In genomic region chr2:148290326-148290725, GRCm38 (mm10) we compare ENCODE assay signal across 29 mouse cellular contexts.
A peak's percentile ranks its signal among the peaks of the same experiment; 100 is the strongest.
DNase-seq lines count a peak whose midpoint lies in the region; ATAC-seq and TF ChIP-seq lines count a peak whose summit lies in the region.
"Had no signal": no experiment of that assay in that cellular context is flagged by ENCODE, and none has a peak within 500 bp of the region (broad histone marks: within the 10 kb centered on the region; RNA-seq: fewer than 3 reads in every experiment).

No protein-coding gene starts in this region.

- no peaks in the 10 kb centered on the region for H3K9me3 ChIP-seq in embryonic facial prominence, embryonic 14.5 days (ENCODE audit: control insufficient read depth, low read length)
- H3K9me3 ChIP-seq in embryonic facial prominence, embryonic 10.5 days = no peaks in the 10 kb centered on the region
- no peaks in the 10 kb centered on the region for H3K9me3 ChIP-seq in heart, embryonic 10.5 days
- H3K9me3 ChIP-seq in kidney, postnatal 0 days (replicated peaks; ENCODE audit: low read length) = no peaks in the 10 kb centered on the region
- H3K9me3 ChIP-seq: embryonic facial prominence, embryonic 15.5 days; forebrain, embryonic 15.5 days; hindbrain, embryonic 10.5 days; intestine, embryonic 15.5 days; limb, embryonic 15.5 days; lung, embryonic 15.5 days; neural tube, embryonic 13.5 days had no signal

- H3K4me2 ChIP-seq in embryonic facial prominence, embryonic 14.5 days (ENCODE audit: low read depth, low read length) = no peak overlapping the region
- H3K4me2 ChIP-seq in kidney, postnatal 0 days (ENCODE audit: low read length) = no peak overlapping the region; the same call in 1 of the 2 replicates
- H3K4me2 ChIP-seq in myocyte (ENCODE audit: low read depth) = peak overlapping the region; percentile 57
- H3K4me2 ChIP-seq: embryonic facial prominence, embryonic 15.5 days; forebrain, embryonic 15.5 days; intestine, embryonic 15.5 days; limb, embryonic 15.5 days; lung, embryonic 15.5 days; neural tube, embryonic 13.5 days had no signal

- TF ChIP-seq POLR2A in myocyte (IDR thresholded peaks at IDR 0.05; ENCODE audit: insufficient read length, low read depth) = no peak

- no peak overlapping the region for H3K27ac ChIP-seq in embryonic facial prominence, embryonic 14.5 days (replicated peaks; ENCODE audit: low read depth, low read length)
- no peak overlapping the region for H3K27ac ChIP-seq in embryonic facial prominence, embryonic 10.5 days (replicated peaks)
- no peak overlapping the region for H3K27ac ChIP-seq in heart, embryonic 10.5 days
- H3K27ac ChIP-seq in kidney, postnatal 0 days = no peak overlapping the region
- H3K27ac ChIP-seq: embryonic facial prominence, embryonic 15.5 days; forebrain, embryonic 15.5 days; hindbrain, embryonic 10.5 days; intestine, embryonic 15.5 days; left cerebral cortex, adult 2 months; limb, embryonic 15.5 days; liver, embryonic 14.5 days; lung, embryonic 15.5 days; neural tube, embryonic 13.5 days had no signal

- no peak overlapping the region for H3K4me3 ChIP-seq in embryonic facial prominence, embryonic 14.5 days (ENCODE audit: low read depth, low read length)
- no peak overlapping the region for H3K4me3 ChIP-seq in embryonic facial prominence, embryonic 10.5 days
- H3K4me3 ChIP-seq in heart, embryonic 10.5 days = no peak overlapping the region
- no peak overlapping the region for H3K4me3 ChIP-seq in kidney, postnatal 0 days (replicated peaks; ENCODE audit: low read depth, low read length)
- H3K4me3 ChIP-seq in myocyte = no peak overlapping the region
- H3K4me3 ChIP-seq: embryonic facial prominence, embryonic 15.5 days; forebrain, embryonic 15.5 days; hindbrain, embryonic 10.5 days; intestine, embryonic 15.5 days; left cerebral cortex, adult 2 months; limb, embryonic 15.5 days; lung, embryonic 15.5 days; neural tube, embryonic 13.5 days had no signal

- H3K27me3 ChIP-seq in embryonic facial prominence, embryonic 14.5 days (replicated peaks; ENCODE audit: control insufficient read depth, insufficient read depth, low read length) = no peaks in the 10 kb centered on the region
- no peaks in the 10 kb centered on the region for H3K27me3 ChIP-seq in embryonic facial prominence, embryonic 10.5 days (replicated peaks; ENCODE audit: low read depth, poor library complexity, severe bottlenecking)
- H3K27me3 ChIP-seq in heart, embryonic 10.5 days (ENCODE audit: insufficient read depth, poor library complexity, severe bottlenecking) = no peaks in the 10 kb centered on the region
- H3K27me3 ChIP-seq in kidney, postnatal 0 days (ENCODE audit: insufficient read depth, low read length) = no peaks in the 10 kb centered on the region
- no peaks in the 10 kb centered on the region for H3K27me3 ChIP-seq in myocyte (ENCODE audit: control insufficient read depth, insufficient read depth, insufficient read length)
- H3K27me3 ChIP-seq: embryonic facial prominence, embryonic 15.5 days; forebrain, embryonic 15.5 days; intestine, embryonic 15.5 days; limb, embryonic 15.5 days; lung, embryonic 15.5 days; neural tube, embryonic 13.5 days had no signal

- 40% methylated on average over 3 of the region's 3 CpGs for WGBS in embryonic facial prominence, embryonic 14.5 days
- 62% methylated on average over 3 of the region's 3 CpGs for WGBS in embryonic facial prominence, embryonic 10.5 days
- WGBS in heart, embryonic 10.5 days = 61% methylated on average over 3 of the region's 3 CpGs
- WGBS in kidney, postnatal 0 days = 27% methylated on average over 3 of the region's 3 CpGs

- TF ChIP-seq CTCF in kidney, postnatal 0 days (IDR thresholded peaks at IDR 0.05; ENCODE audit: low read depth) = no peak

- H3K36me3 ChIP-seq in embryonic facial prominence, embryonic 14.5 days (ENCODE audit: control insufficient read depth, insufficient read depth, low read length) = no peaks in the 10 kb centered on the region
- no peaks in the 10 kb centered on the region for H3K36me3 ChIP-seq in embryonic facial prominence, embryonic 10.5 days (replicated peaks)
- H3K36me3 ChIP-seq in heart, embryonic 10.5 days = no peaks in the 10 kb centered on the region
- no peaks in the 10 kb centered on the region for H3K36me3 ChIP-seq in kidney, postnatal 0 days (ENCODE audit: insufficient read depth, low read length)
- no peaks in the 10 kb centered on the region for H3K36me3 ChIP-seq in myocyte (ENCODE audit: control insufficient read depth, insufficient read depth)
- H3K36me3 ChIP-seq: embryonic facial prominence, embryonic 15.5 days; forebrain, embryonic 15.5 days; hindbrain, embryonic 10.5 days; intestine, embryonic 15.5 days; limb, embryonic 15.5 days; lung, embryonic 15.5 days; neural tube, embryonic 13.5 days had no signal

- no peaks in the 10 kb centered on the region for H3K4me1 ChIP-seq in embryonic facial prominence, embryonic 14.5 days (ENCODE audit: control insufficient read depth, insufficient read depth, low read length)
- no peaks in the 10 kb centered on the region for H3K4me1 ChIP-seq in embryonic facial prominence, embryonic 10.5 days
- H3K4me1 ChIP-seq in heart, embryonic 10.5 days = no peaks in the 10 kb centered on the region
- no peaks in the 10 kb centered on the region for H3K4me1 ChIP-seq in kidney, postnatal 0 days (replicated peaks; ENCODE audit: insufficient read depth, low read length)
- H3K4me1 ChIP-seq: embryonic facial prominence, embryonic 15.5 days; forebrain, embryonic 15.5 days; hindbrain, embryonic 10.5 days; intestine, embryonic 15.5 days; limb, embryonic 15.5 days; neural tube, embryonic 13.5 days had no signal

- no peaks in the 10 kb centered on the region for H3K79me2 ChIP-seq in myocyte (ENCODE audit: control insufficient read depth, insufficient read depth)

- H3ac ChIP-seq in myocyte (ENCODE audit: control insufficient read depth, insufficient read length) = no peak overlapping the region

- ATAC-seq in embryonic facial prominence, embryonic 14.5 days (ENCODE audit: low read depth) = no peak
- ATAC-seq in kidney, postnatal 0 days (replicated peaks; ENCODE audit: low FRiP score, low read depth) = no peak
- ATAC-seq: CD4-positive, CD25-positive, alpha-beta regulatory T cell, adult 4 months; forebrain, embryonic 15.5 days; hindbrain, embryonic 16.5 days; intestine, embryonic 15.5 days had no signal

- DNase-seq in embryonic facial prominence, embryonic 14.5 days (ENCODE audit: low spot score) = peak; percentile 19
- no peak for DNase-seq in embryonic facial prominence, embryonic 10.5 days (ENCODE audit: low spot score)
- DNase-seq in heart, adult 9 months (ENCODE audit: low spot score in 2 of 2) = peak; percentile 18 to 23
- DNase-seq in heart, embryonic 10.5 days (ENCODE audit: low spot score) = no peak
- DNase-seq in kidney, postnatal 0 days (ENCODE audit: low spot score) = peak; percentile 61
- no peak for DNase-seq in kidney, adult 11 months
- no peak for DNase-seq in frontal cortex, postnatal 10 days (ENCODE audit: low spot score in 2 of 2)
- DNase-seq: adrenal gland, adult 8-10 months; cerebellum, adult 2 months; cerebellum, postnatal 36 days; embryo, embryonic 11 days; gastrocnemius, postnatal 14 days; kidney, postnatal 4 days; left cerebral cortex, postnatal 4 days; lung, postnatal 4 days; midbrain, embryonic 14.5 days; retina, postnatal 1 day had no signal

- H3K9ac ChIP-seq in embryonic facial prominence, embryonic 14.5 days (ENCODE audit: low read depth, low read length) = no peak overlapping the region
- H3K9ac ChIP-seq in kidney, postnatal 0 days (ENCODE audit: low read depth, low read length) = no peak overlapping the region
- H3K9ac ChIP-seq: embryonic facial prominence, embryonic 15.5 days; forebrain, embryonic 15.5 days; intestine, embryonic 15.5 days; limb, embryonic 15.5 days; liver, embryonic 14.5 days; lung, embryonic 15.5 days; neural tube, embryonic 13.5 days had no signal

TF ChIP-seq in myocyte, 11 proteins besides CTCF, POLR2A, EP300 and RAD21:
- TF ChIP-seq POLR2AphosphoS2 (IDR thresholded peaks at IDR 0.05; ENCODE audit: insufficient read length, low read depth) (no peak), MYOG (IDR thresholded peaks at IDR 0.05; ENCODE audit: control insufficient read depth in 1 of 3, insufficient read depth in 1 of 3, insufficient read length in 2 of 3, low read depth in 2 of 3) (no peak), MAX (IDR thresholded peaks at IDR 0.05; ENCODE audit: low read depth) (no peak), TCF12 (IDR thresholded peaks at IDR 0.05; ENCODE audit: insufficient read depth, poor library complexity, severe bottlenecking) (no peak), CEBPB (IDR thresholded peaks at IDR 0.05; ENCODE audit: insufficient read depth, poor library complexity, severe bottlenecking) (no peak), TCF3 (IDR thresholded peaks at IDR 0.05; ENCODE audit: insufficient read length, low read depth) (no peak), SRF (IDR thresholded peaks at IDR 0.05; ENCODE audit: control insufficient read depth, insufficient read length, low read depth) (no peak)

Comparison
In these comparisons a context has a peak if more than half of its experiments do, and no peak if none do; other contexts are left out.
1. DNase-seq: peak in embryonic facial prominence, embryonic 14.5 days (single experiment), heart, adult 9 months (2 of 2) and kidney, postnatal 0 days (single experiment); none in embryonic facial prominence, embryonic 10.5 days (single experiment), heart, embryonic 10.5 days (single experiment), kidney, adult 11 months (single experiment) and frontal cortex, postnatal 10 days (0 of 2).